Mouse (Mus musculus) layer of hippocampus, postnatal 36 days (tissue): ENCODE data around the gene Zpbp. TPM values are rescaled to one million over a fixed set of nuclear protein-coding genes. Genes with fewer than 3 reads are reported as not detected.

Experiments
- total RNA-seq, 2 experiments: library from RNA; stranded (reverse); gene quantifications; 2 replicates each; pipeline ENCODE4 v1.2.3; 2021

Gene Zpbp
- total RNA-seq, 2 experiments from 2014 or later, result 0.58 to 0.72 TPM

Other genes with a start within 250 kb of the Zpbp start
- gene Spata48, start 314 bp downstream of the Zpbp start, total RNA-seq, result 1 to 10 TPM; 1.0 to 2.4 TPM
- not detected for gene 4930512M02Rik, start 165.4 kb upstream of the Zpbp start, total RNA-seq
- 1 to 10 TPM; 2.7 to 3.0 TPM for gene Ikzf1, start 222.6 kb upstream of the Zpbp start, total RNA-seq